Mouse (Mus musculus): ENCODE data around the gene Tns1.

GRCm38 (mm10) chr1:73987705-73988201, 136.5 kb downstream of the Tns1 start:
- TF ChIP-seq POLR2A (IDR thresholded peaks at IDR 0.05; ENCODE audit: low read depth, low read length) (no peak), CTCF (conservative IDR thresholded peaks at IDR 0.05; ENCODE audit: insufficient read depth, insufficient read length, low read depth, low read length) (no peak)
